Mouse (Mus musculus): ENCODE measurements around the gene Hcrtr1. TPM values are rescaled to one million over a fixed set of nuclear protein-coding genes. Genes with fewer than 3 reads are reported as not detected.

Hcrtr1 gene
- polyA plus RNA-seq, 1 experiment from 2014 or later, result not detected

Other genes starting within 250 kb of the Hcrtr1 start
- gene Spocd1, start 210.1 kb downstream of the Hcrtr1 start, polyA plus RNA-seq (2015; fragmentation: Nextera tagmentation; extraction: Ambion mirVana), result 0.22 and 0.35 TPM in 2 replicates
- gene Adgrb2, start 154.5 kb downstream of the Hcrtr1 start, polyA plus RNA-seq (2015; fragmentation: Nextera tagmentation; extraction: Ambion mirVana), result 1.0 and 1.2 TPM in 2 replicates
- 26.6 and 37.7 TPM in 2 replicates for gene Col16a1, start 91.5 kb downstream of the Hcrtr1 start, polyA plus RNA-seq (2015; fragmentation: Nextera tagmentation; extraction: Ambion mirVana)
- 61.9 and 62.9 TPM in 2 replicates for gene Pef1, start 36.8 kb downstream of the Hcrtr1 start, polyA plus RNA-seq (2015; fragmentation: Nextera tagmentation; extraction: Ambion mirVana)
- 61.2 and 70.6 TPM in 2 replicates for gene Tinagl1, start 35.8 kb upstream of the Hcrtr1 start, polyA plus RNA-seq (2015; fragmentation: Nextera tagmentation; extraction: Ambion mirVana)
- not detected in 2 replicates for gene Gm853, start 83.0 kb upstream of the Hcrtr1 start, polyA plus RNA-seq (2015; fragmentation: Nextera tagmentation; extraction: Ambion mirVana)
- 5.4 and 6.4 TPM in 2 replicates for gene Serinc2, start 139.8 kb upstream of the Hcrtr1 start, polyA plus RNA-seq (2015; fragmentation: Nextera tagmentation; extraction: Ambion mirVana)
- gene Fabp3, start 169.2 kb upstream of the Hcrtr1 start, polyA plus RNA-seq (2015; fragmentation: Nextera tagmentation; extraction: Ambion mirVana), result 1,916 and 1,999 TPM in 2 replicates
- 1.1 and 1.4 TPM in 2 replicates for gene Gm10570, start 169.3 kb upstream of the Hcrtr1 start, polyA plus RNA-seq (2015; fragmentation: Nextera tagmentation; extraction: Ambion mirVana)
- 44.1 and 48.7 TPM in 2 replicates for gene Zcchc17, start 220.6 kb upstream of the Hcrtr1 start, polyA plus RNA-seq (2015; fragmentation: Nextera tagmentation; extraction: Ambion mirVana)
- 71.4 and 73.1 TPM in 2 replicates for gene Snrnp40, start 220.8 kb upstream of the Hcrtr1 start, polyA plus RNA-seq (2015; fragmentation: Nextera tagmentation; extraction: Ambion mirVana)

Data from heart, embryonic 16.5 days (tissue).